Mouse (Mus musculus): Measurements from ENCODE around the gene Rere. TPM values are rescaled to one million over a fixed set of nuclear protein-coding genes. Genes with fewer than 3 reads are reported as not detected.

Gene Rere
- polyA plus RNA-seq, 1 experiment from 2014 or later, result 34.5 TPM

- peak overlapping the region; percentile 12; the same call in 1 of the 2 replicates for H3K9ac ChIP-seq (replicated peaks; ENCODE audit: low read depth, low read length)
- peak overlapping the region; percentile 71 for H3K4me3 ChIP-seq (replicated peaks; ENCODE audit: low read length)
- WGBS, result 37% methylated on average over 5 of the region's 5 CpGs
- H3K27ac ChIP-seq (ENCODE audit: low read length), result no peak overlapping the region
- H3K4me2 ChIP-seq (ENCODE audit: low read length), result peak overlapping the region; percentile 79
- no peaks in the 10 kb centered on the region for H3K27me3 ChIP-seq (replicated peaks; ENCODE audit: control insufficient read depth, insufficient read depth, low read length)
- no peaks in the 10 kb centered on the region for H3K9me3 ChIP-seq (ENCODE audit: control insufficient read depth, low read length)
- peaks cover 39% of the 10 kb centered on the region for H3K4me1 ChIP-seq (replicated peaks; ENCODE audit: control insufficient read depth, insufficient read depth, low read length)
- H3K36me3 ChIP-seq (ENCODE audit: control insufficient read depth, insufficient read depth), result peaks cover 13% of the 10 kb centered on the region
- ATAC-seq, result no peak
Measured at GRCm38 (mm10) chr4:150239087-150239480, 42.4 kb upstream of the Rere start.

GRCm38 (mm10) chr4:150239503-150239902 lies 41.9 kb upstream of the Rere start:
- peak overlapping the region; percentile 79 for H3K4me2 ChIP-seq (ENCODE audit: low read length)

GRCm38 (mm10) chr4:150239951-150240368 lies 41.5 kb upstream of the Rere start:
- H3K9me3 ChIP-seq (ENCODE audit: control insufficient read depth, low read length), result no peaks in the 10 kb centered on the region
- H3K4me1 ChIP-seq (replicated peaks; ENCODE audit: control insufficient read depth, insufficient read depth, low read length), result peaks cover 37% of the 10 kb centered on the region
- no peak overlapping the region for H3K4me3 ChIP-seq (replicated peaks; ENCODE audit: low read length)
- no peak for ATAC-seq
- no peaks in the 10 kb centered on the region for H3K27me3 ChIP-seq (replicated peaks; ENCODE audit: control insufficient read depth, insufficient read depth, low read length)
- H3K36me3 ChIP-seq (ENCODE audit: control insufficient read depth, insufficient read depth), result peaks cover 19% of the 10 kb centered on the region
- H3K9ac ChIP-seq (replicated peaks; ENCODE audit: low read depth, low read length), result no peak overlapping the region
- no peak overlapping the region for H3K27ac ChIP-seq (ENCODE audit: low read length)
- peak overlapping the region; percentile 79; the same call in 1 of the 2 replicates for H3K4me2 ChIP-seq (ENCODE audit: low read length)
- WGBS, result 8% methylated on average over 6 of the region's 6 CpGs

More at GRCm38 (mm10) chr4:150239503-150239902, 41.9 kb upstream of the Rere start:
- Histone ChIP-seq H3K4me1 (replicated peaks; ENCODE audit: control insufficient read depth, insufficient read depth, low read length) (peaks cover 39% of the 10 kb centered on the region), H3K9me3 (ENCODE audit: control insufficient read depth, low read length) (no peaks in the 10 kb centered on the region), H3K36me3 (ENCODE audit: control insufficient read depth, insufficient read depth) (peaks cover 14% of the 10 kb centered on the region), H3K9ac (replicated peaks; ENCODE audit: low read depth, low read length) (no peak overlapping the region), H3K27me3 (replicated peaks; ENCODE audit: control insufficient read depth, insufficient read depth, low read length) (no peaks in the 10 kb centered on the region), H3K4me3 (replicated peaks; ENCODE audit: low read length) (no peak overlapping the region), H3K27ac (ENCODE audit: low read length) (no peak overlapping the region)
- WGBS, result 52% methylated on average over 6 of the region's 6 CpGs
- ATAC-seq, result no peak

GRCm38 (mm10) chr4:150240381-150240886 lies 41.0 kb upstream of the Rere start:
- no peak overlapping the region for H3K27ac ChIP-seq (ENCODE audit: low read length)
- no peaks in the 10 kb centered on the region for H3K27me3 ChIP-seq (replicated peaks; ENCODE audit: control insufficient read depth, insufficient read depth, low read length)
- H3K4me1 ChIP-seq (replicated peaks; ENCODE audit: control insufficient read depth, insufficient read depth, low read length), result peaks cover 36% of the 10 kb centered on the region
- H3K4me3 ChIP-seq (replicated peaks; ENCODE audit: low read length), result no peak overlapping the region
- H3K9me3 ChIP-seq (ENCODE audit: control insufficient read depth, low read length), result no peaks in the 10 kb centered on the region
- H3K36me3 ChIP-seq (ENCODE audit: control insufficient read depth, insufficient read depth), result peaks cover 19% of the 10 kb centered on the region
- no peak overlapping the region for H3K9ac ChIP-seq (replicated peaks; ENCODE audit: low read depth, low read length)
- no peak overlapping the region for H3K4me2 ChIP-seq (ENCODE audit: low read length)
- 74% methylated on average over 1 of the region's 1 CpGs for WGBS
- no peak for ATAC-seq

- H3K4me2 ChIP-seq (ENCODE audit: low read length), result no peak overlapping the region
- H3K27me3 ChIP-seq (replicated peaks; ENCODE audit: control insufficient read depth, insufficient read depth, low read length), result no peaks in the 10 kb centered on the region
- H3K4me1 ChIP-seq (replicated peaks; ENCODE audit: control insufficient read depth, insufficient read depth, low read length), result peaks cover 34% of the 10 kb centered on the region
- H3K4me3 ChIP-seq (replicated peaks; ENCODE audit: low read length), result no peak overlapping the region
- ATAC-seq, result no peak
- no peaks in the 10 kb centered on the region for H3K9me3 ChIP-seq (ENCODE audit: control insufficient read depth, low read length)
- WGBS, result 33% methylated on average over 4 of the region's 4 CpGs
- H3K27ac ChIP-seq (ENCODE audit: low read length), result no peak overlapping the region
- H3K9ac ChIP-seq (replicated peaks; ENCODE audit: low read depth, low read length), result no peak overlapping the region
- H3K36me3 ChIP-seq (ENCODE audit: control insufficient read depth, insufficient read depth), result peaks cover 21% of the 10 kb centered on the region
Measured at GRCm38 (mm10) chr4:150241708-150242107, 39.7 kb upstream of the Rere start.

GRCm38 (mm10) chr4:150242745-150243144 lies 38.7 kb upstream of the Rere start:
- Histone ChIP-seq H3K4me1 (replicated peaks; ENCODE audit: control insufficient read depth, insufficient read depth, low read length) (peaks cover 33% of the 10 kb centered on the region), H3K4me3 (replicated peaks; ENCODE audit: low read length) (no peak overlapping the region), H3K27ac (ENCODE audit: low read length) (no peak overlapping the region), H3K9me3 (ENCODE audit: control insufficient read depth, low read length) (no peaks in the 10 kb centered on the region), H3K4me2 (ENCODE audit: low read length) (no peak overlapping the region), H3K27me3 (replicated peaks; ENCODE audit: control insufficient read depth, insufficient read depth, low read length) (no peaks in the 10 kb centered on the region), H3K36me3 (ENCODE audit: control insufficient read depth, insufficient read depth) (peaks cover 26% of the 10 kb centered on the region), H3K9ac (replicated peaks; ENCODE audit: low read depth, low read length) (no peak overlapping the region)
- no peak for ATAC-seq
- WGBS, result 75% methylated on average over 5 of the region's 5 CpGs

- no peak overlapping the region for H3K4me2 ChIP-seq (ENCODE audit: low read length)
- WGBS, result 80% methylated on average over 2 of the region's 2 CpGs
- H3K36me3 ChIP-seq (ENCODE audit: control insufficient read depth, insufficient read depth), result peaks cover 37% of the 10 kb centered on the region
- H3K27me3 ChIP-seq (replicated peaks; ENCODE audit: control insufficient read depth, insufficient read depth, low read length), result no peaks in the 10 kb centered on the region
- ATAC-seq, result no peak
- H3K4me3 ChIP-seq (replicated peaks; ENCODE audit: low read length), result no peak overlapping the region
- H3K4me1 ChIP-seq (replicated peaks; ENCODE audit: control insufficient read depth, insufficient read depth, low read length), result peaks cover 16% of the 10 kb centered on the region
- no peak overlapping the region for H3K9ac ChIP-seq (replicated peaks; ENCODE audit: low read depth, low read length)
- no peaks in the 10 kb centered on the region for H3K9me3 ChIP-seq (ENCODE audit: control insufficient read depth, low read length)
- no peak overlapping the region for H3K27ac ChIP-seq (ENCODE audit: low read length)
Measured at GRCm38 (mm10) chr4:150245876-150246275, 35.6 kb upstream of the Rere start.

- H3K27me3 ChIP-seq (replicated peaks; ENCODE audit: control insufficient read depth, insufficient read depth, low read length), result no peaks in the 10 kb centered on the region
- peaks cover 26% of the 10 kb centered on the region for H3K36me3 ChIP-seq (ENCODE audit: control insufficient read depth, insufficient read depth)
- H3K4me1 ChIP-seq (replicated peaks; ENCODE audit: control insufficient read depth, insufficient read depth, low read length), result peaks cover 17% of the 10 kb centered on the region
- ATAC-seq, result peak; percentile 48
- no peak overlapping the region for H3K4me2 ChIP-seq (ENCODE audit: low read length)
- WGBS, result 49% methylated on average over 5 of the region's 5 CpGs
- H3K9me3 ChIP-seq (ENCODE audit: control insufficient read depth, low read length), result no peaks in the 10 kb centered on the region
- H3K4me3 ChIP-seq (replicated peaks; ENCODE audit: low read length), result no peak overlapping the region
- no peak overlapping the region for H3K27ac ChIP-seq (ENCODE audit: low read length)
- no peak overlapping the region for H3K9ac ChIP-seq (replicated peaks; ENCODE audit: low read depth, low read length)
Measured at GRCm38 (mm10) chr4:150248009-150248408, 33.4 kb upstream of the Rere start.

- H3K4me3 ChIP-seq (replicated peaks; ENCODE audit: low read length), result no peak overlapping the region
- H3K9me3 ChIP-seq (ENCODE audit: control insufficient read depth, low read length), result no peaks in the 10 kb centered on the region
- ATAC-seq, result no peak
- peaks cover 24% of the 10 kb centered on the region for H3K36me3 ChIP-seq (ENCODE audit: control insufficient read depth, insufficient read depth)
- no peak overlapping the region for H3K9ac ChIP-seq (replicated peaks; ENCODE audit: low read depth, low read length)
- peaks cover 17% of the 10 kb centered on the region for H3K4me1 ChIP-seq (replicated peaks; ENCODE audit: control insufficient read depth, insufficient read depth, low read length)
- no peaks in the 10 kb centered on the region for H3K27me3 ChIP-seq (replicated peaks; ENCODE audit: control insufficient read depth, insufficient read depth, low read length)
- no peak overlapping the region for H3K27ac ChIP-seq (ENCODE audit: low read length)
- WGBS, result 69% methylated on average over 5 of the region's 5 CpGs
- no peak overlapping the region for H3K4me2 ChIP-seq (ENCODE audit: low read length)
Measured at GRCm38 (mm10) chr4:150248917-150249316, 32.5 kb upstream of the Rere start.

Data from forebrain, embryonic 16.5 days (tissue).